19 mouse cellular contexts compared by ENCODE assay signal in the genomic region with DNA sequence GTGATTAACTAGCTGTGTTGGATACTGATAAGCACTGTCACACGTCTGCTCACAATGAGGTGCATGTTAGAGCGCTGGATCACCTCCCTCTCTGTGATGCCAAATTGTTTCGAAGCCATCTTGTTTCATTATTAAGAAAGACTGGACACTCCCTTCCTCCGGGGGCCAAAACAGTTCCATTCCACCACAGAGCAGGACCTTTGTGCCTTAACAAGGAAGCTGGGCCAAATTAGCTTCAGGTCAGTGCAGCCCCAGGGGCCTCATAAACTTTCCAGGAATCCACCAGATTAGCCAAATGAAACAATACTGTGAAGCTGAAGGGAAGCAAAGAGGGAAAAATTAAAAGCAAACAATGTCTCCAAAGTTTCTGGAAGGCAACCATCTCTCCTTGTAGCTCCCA.
DNase-seq lines count a peak whose midpoint lies in the region; ATAC-seq and TF ChIP-seq lines count a peak whose summit lies in the region.
"Had no signal": no experiment of that assay in that cellular context is flagged by ENCODE, and none has a peak within 500 bp of the region (broad histone marks: within the 10 kb centered on the region; RNA-seq: fewer than 3 reads in every experiment).

No protein-coding gene starts in this region.

- intact Hi-C loops in left cerebral cortex, postnatal 4 days (cut with DNase I) = no loop called here

- H3K4me1 ChIP-seq in kidney, adult 2 months (ENCODE audit: control insufficient read depth, insufficient read depth, low read length) = no peaks in the 10 kb centered on the region
- H3K4me1 ChIP-seq: embryonic facial prominence, embryonic 15.5 days; heart, embryonic 15.5 days; kidney, embryonic 15.5 days; midbrain, embryonic 13.5 days had no signal

- no peak for ATAC-seq in granulocyte monocyte progenitor cell, adult 5-6 weeks (replicated peaks; ENCODE audit: poor library complexity, severe bottlenecking)
- ATAC-seq: forebrain, embryonic 16.5 days; midbrain, embryonic 13.5 days had no signal

- TF ChIP-seq POLR2A in kidney, adult 2 months (IDR thresholded peaks at IDR 0.05; ENCODE audit: low read depth, low read length) = no peak

- no peaks in the 10 kb centered on the region for H3K27me3 ChIP-seq in kidney, adult 2 months (replicated peaks; ENCODE audit: control insufficient read depth, insufficient read depth, low read length)
- H3K27me3 ChIP-seq: embryonic facial prominence, embryonic 15.5 days; heart, embryonic 15.5 days; kidney, embryonic 15.5 days; midbrain, embryonic 13.5 days had no signal

- H3K4me3 ChIP-seq in kidney, adult 2 months (ENCODE audit: insufficient read depth, low read depth, low read length) = no peak overlapping the region
- H3K4me3 ChIP-seq: embryonic facial prominence, embryonic 15.5 days; heart, embryonic 15.5 days; kidney, embryonic 15.5 days; midbrain, embryonic 13.5 days had no signal

- DNase-seq in adrenal gland, postnatal 10 days = peak; percentile 58
- DNase-seq in adrenal gland, postnatal 4 days (ENCODE audit: low spot score in 2 of 2) = no peak
- peak; percentile 2 for DNase-seq in kidney, adult 2 months
- DNase-seq in kidney, adult 9 months = no peak
- peak; percentile 44 for DNase-seq in Muller cell, postnatal 12 days (ENCODE audit: inconsistent ontology term)
- DNase-seq in gastrocnemius, adult 8-10 months (ENCODE audit: low spot score in 2 of 2) = peak; percentile 11 to 14
- DNase-seq in left cerebral cortex, postnatal 4 days = no peak
- DNase-seq: cerebellum, adult 18-20 months; cerebellum, postnatal 25 days; lung, adult 18-20 months; lung, postnatal 14 days; right cerebral cortex, postnatal 14 days had no signal

- 66% methylated on average over 4 of the region's 4 CpGs for WGBS in kidney, adult 2 months

- no peaks in the 10 kb centered on the region for H3K36me3 ChIP-seq in kidney, adult 2 months (ENCODE audit: control insufficient read depth, insufficient read depth, low read length)
- H3K36me3 ChIP-seq: embryonic facial prominence, embryonic 15.5 days; G1E; heart, embryonic 15.5 days; kidney, embryonic 15.5 days; midbrain, embryonic 13.5 days had no signal

- no peak overlapping the region for H3K27ac ChIP-seq in kidney, adult 2 months (ENCODE audit: insufficient read depth, low read depth, low read length)
- H3K27ac ChIP-seq: embryonic facial prominence, embryonic 15.5 days; heart, embryonic 15.5 days; kidney, embryonic 15.5 days; midbrain, embryonic 13.5 days had no signal

- TF ChIP-seq CTCF in kidney, adult 2 months (conservative IDR thresholded peaks at IDR 0.05; ENCODE audit: insufficient read depth, insufficient read length, low read depth, low read length) = no peak

Comparison
In these comparisons a context has a peak if more than half of its experiments do, and no peak if none do; other contexts are left out.
1. DNase-seq: peak in adrenal gland, postnatal 10 days (single experiment), kidney, adult 2 months (single experiment), Muller cell, postnatal 12 days (single experiment) and gastrocnemius, adult 8-10 months (2 of 2); none in adrenal gland, postnatal 4 days (0 of 2), kidney, adult 9 months (single experiment) and left cerebral cortex, postnatal 4 days (single experiment).